Mouse (Mus musculus): Measurements from ENCODE around the gene Crtc2. TPM values are rescaled to one million over a fixed set of nuclear protein-coding genes. Genes with fewer than 3 reads are reported as not detected.
A peak's percentile ranks its signal among the peaks of the same experiment; 100 is the strongest.

Crtc2 gene
- polyA plus RNA-seq, 1 experiment: not detected

GRCm38 (mm10) chr3:90290602-90291001 lies 36.6 kb downstream of the Crtc2 start:
- H3K4me1 ChIP-seq (ENCODE audit: control insufficient read depth, insufficient read depth, low read length): no peaks in the 10 kb centered on the region
- 83% methylated on average over 1 of the region's 1 CpGs for WGBS
- no peak overlapping the region for H3K4me3 ChIP-seq (ENCODE audit: insufficient read depth, low read depth, low read length)
- no peak for TF ChIP-seq POLR2A (IDR thresholded peaks at IDR 0.05; ENCODE audit: insufficient read depth, low read depth, low read length)
- no peak for TF ChIP-seq CTCF (IDR thresholded peaks at IDR 0.05; ENCODE audit: insufficient read depth, low read depth, low read length)
- no peak overlapping the region for H3K27ac ChIP-seq (ENCODE audit: insufficient read depth, low read depth, low read length)

- Histone ChIP-seq H3K27ac (ENCODE audit: insufficient read depth, low read depth, low read length) (no peak overlapping the region), H3K4me3 (ENCODE audit: insufficient read depth, low read depth, low read length) (no peak overlapping the region), H3K4me1 (ENCODE audit: control insufficient read depth, insufficient read depth, low read length) (no peaks in the 10 kb centered on the region)
- TF ChIP-seq POLR2A (IDR thresholded peaks at IDR 0.05; ENCODE audit: insufficient read depth, low read depth, low read length): no peak
- no peak for TF ChIP-seq CTCF (IDR thresholded peaks at IDR 0.05; ENCODE audit: insufficient read depth, low read depth, low read length)
- 35% methylated on average over 2 of the region's 2 CpGs for WGBS
These were observed 38.0 kb downstream of the Crtc2 start for GRCm38 (mm10) chr3:90291982-90292344.

GRCm38 (mm10) chr3:90292345-90293275 lies 38.6 kb downstream of the Crtc2 start, which contains the start of gene Gatad2b:
TSS of gene Gatad2b (plus strand) at chr3:90293178.
- H3K27ac ChIP-seq (ENCODE audit: insufficient read depth, low read depth, low read length): peak within 1 kb of the TSS; percentile 98
- H3K4me3 ChIP-seq (ENCODE audit: insufficient read depth, low read depth, low read length): peak within 1 kb of the TSS; percentile 97
- no peaks in the 10 kb centered on the region for H3K4me1 ChIP-seq (ENCODE audit: control insufficient read depth, insufficient read depth, low read length)
- no peak for TF ChIP-seq CTCF (IDR thresholded peaks at IDR 0.05; ENCODE audit: insufficient read depth, low read depth, low read length)
- peak; percentile 43; the same call in 1 of the 2 replicates for TF ChIP-seq POLR2A (IDR thresholded peaks at IDR 0.05; ENCODE audit: insufficient read depth, low read depth, low read length)
- under 1% methylated on average over 43 of the region's 47 CpGs for WGBS

- WGBS: under 1% methylated on average over 51 of the region's 68 CpGs
- H3K27ac ChIP-seq (ENCODE audit: insufficient read depth, low read depth, low read length): peak overlapping the region; percentile 80; the same call in 1 of the 2 replicates
- TF ChIP-seq CTCF (IDR thresholded peaks at IDR 0.05; ENCODE audit: insufficient read depth, low read depth, low read length): no peak
- TF ChIP-seq POLR2A (IDR thresholded peaks at IDR 0.05; ENCODE audit: insufficient read depth, low read depth, low read length): no peak
- H3K4me3 ChIP-seq (ENCODE audit: insufficient read depth, low read depth, low read length): peak overlapping the region; percentile 97
- no peaks in the 10 kb centered on the region for H3K4me1 ChIP-seq (ENCODE audit: control insufficient read depth, insufficient read depth, low read length)
These were observed 39.5 kb downstream of the Crtc2 start for GRCm38 (mm10) chr3:90293352-90294063.

GRCm38 (mm10) chr3:90294064-90294440 lies 40.1 kb downstream of the Crtc2 start:
- H3K27ac ChIP-seq (ENCODE audit: insufficient read depth, low read depth, low read length): 0 out of 2 replicates have a peak overlapping the region, but pooled peaks have one; percentile 54
- WGBS: 2% methylated on average over 11 of the region's 11 CpGs
- no peaks in the 10 kb centered on the region for H3K4me1 ChIP-seq (ENCODE audit: control insufficient read depth, insufficient read depth, low read length)
- TF ChIP-seq CTCF (IDR thresholded peaks at IDR 0.05; ENCODE audit: insufficient read depth, low read depth, low read length): no peak
- H3K4me3 ChIP-seq (ENCODE audit: insufficient read depth, low read depth, low read length): peak overlapping the region; percentile 97

- WGBS: 38% methylated on average over 2 of the region's 2 CpGs
- no peak overlapping the region for H3K4me3 ChIP-seq (ENCODE audit: insufficient read depth, low read depth, low read length)
- no peak for TF ChIP-seq CTCF (IDR thresholded peaks at IDR 0.05; ENCODE audit: insufficient read depth, low read depth, low read length)
- no peak for TF ChIP-seq POLR2A (IDR thresholded peaks at IDR 0.05; ENCODE audit: insufficient read depth, low read depth, low read length)
- no peak overlapping the region for H3K27ac ChIP-seq (ENCODE audit: insufficient read depth, low read depth, low read length)
- H3K4me1 ChIP-seq (ENCODE audit: control insufficient read depth, insufficient read depth, low read length): no peaks in the 10 kb centered on the region
These were observed 40.7 kb downstream of the Crtc2 start for GRCm38 (mm10) chr3:90294651-90295050.

- no peak overlapping the region for H3K27ac ChIP-seq (ENCODE audit: insufficient read depth, low read depth, low read length)
- H3K4me1 ChIP-seq (ENCODE audit: control insufficient read depth, insufficient read depth, low read length): 0 out of 2 replicates have a peak, but pooled peaks cover 2% of the 10 kb centered on the region
- no peak for TF ChIP-seq CTCF (IDR thresholded peaks at IDR 0.05; ENCODE audit: insufficient read depth, low read depth, low read length)
- TF ChIP-seq POLR2A (IDR thresholded peaks at IDR 0.05; ENCODE audit: insufficient read depth, low read depth, low read length): no peak
- 70% methylated on average over 3 of the region's 3 CpGs for whole genome bisulfite sequencing
- H3K4me3 ChIP-seq (ENCODE audit: insufficient read depth, low read depth, low read length): no peak overlapping the region
These were observed 51.8 kb downstream of the Crtc2 start for GRCm38 (mm10) chr3:90305801-90306200.

GRCm38 (mm10) chr3:90309589-90309988 lies 55.6 kb downstream of the Crtc2 start:
- no peak for TF ChIP-seq CTCF (IDR thresholded peaks at IDR 0.05; ENCODE audit: insufficient read depth, low read depth, low read length)
- no peak for TF ChIP-seq POLR2A (IDR thresholded peaks at IDR 0.05; ENCODE audit: insufficient read depth, low read depth, low read length)
- H3K4me1 ChIP-seq (ENCODE audit: control insufficient read depth, insufficient read depth, low read length): 0 out of 2 replicates have a peak, but pooled peaks cover 2% of the 10 kb centered on the region
- H3K4me3 ChIP-seq (ENCODE audit: insufficient read depth, low read depth, low read length): no peak overlapping the region
- no peak overlapping the region for H3K27ac ChIP-seq (ENCODE audit: insufficient read depth, low read depth, low read length)

GRCm38 (mm10) chr3:90313367-90313766 lies 59.4 kb downstream of the Crtc2 start:
- Histone ChIP-seq H3K4me3 (ENCODE audit: insufficient read depth, low read depth, low read length) (no peak overlapping the region), H3K27ac (ENCODE audit: insufficient read depth, low read depth, low read length) (no peak overlapping the region), H3K4me1 (ENCODE audit: control insufficient read depth, insufficient read depth, low read length) (no peaks in the 10 kb centered on the region)
- TF ChIP-seq CTCF (IDR thresholded peaks at IDR 0.05; ENCODE audit: insufficient read depth, low read depth, low read length): no peak
- no peak for TF ChIP-seq POLR2A (IDR thresholded peaks at IDR 0.05; ENCODE audit: insufficient read depth, low read depth, low read length)

Other genes starting within 250 kb of the Crtc2 start
- not detected in 2 replicates for gene 4933434E20Rik, start 202.5 kb upstream of the Crtc2 start, polyA plus RNA-seq (2012; ENCODE audit: insufficient read depth, insufficient read length, low replicate concordance, missing spikeins)
- gene Ubap2l, start 201.5 kb upstream of the Crtc2 start, polyA plus RNA-seq (2012; ENCODE audit: insufficient read depth, insufficient read length, low replicate concordance, missing spikeins): 263 TPM in 1 of 2 replicates, not detected in the other
- gene Tpm3, start 181.5 kb upstream of the Crtc2 start, polyA plus RNA-seq (2012; ENCODE audit: insufficient read depth, insufficient read length, low replicate concordance, missing spikeins): 441 TPM in 1 of 2 replicates, not detected in the other
- gene Nup210l, start 150.0 kb upstream of the Crtc2 start, polyA plus RNA-seq (2012; ENCODE audit: insufficient read depth, insufficient read length, low replicate concordance, missing spikeins): not detected in 2 replicates
- 2,782 TPM in 1 of 2 replicates, not detected in the other for gene Rps27, start 40.5 kb upstream of the Crtc2 start, polyA plus RNA-seq (2012; ENCODE audit: insufficient read depth, insufficient read length, low replicate concordance, missing spikeins)
- not detected in 2 replicates for gene Rab13, start 40.5 kb upstream of the Crtc2 start, polyA plus RNA-seq (2012; ENCODE audit: insufficient read depth, insufficient read length, low replicate concordance, missing spikeins)
- not detected in 2 replicates for gene Jtb, start 22.6 kb upstream of the Crtc2 start, polyA plus RNA-seq (2012; ENCODE audit: insufficient read depth, insufficient read length, low replicate concordance, missing spikeins)
- gene Creb3l4, start 10.7 kb upstream of the Crtc2 start, polyA plus RNA-seq (2012; ENCODE audit: insufficient read depth, insufficient read length, low replicate concordance, missing spikeins): not detected in 2 replicates
- gene Slc39a1, start 6.0 kb upstream of the Crtc2 start, polyA plus RNA-seq (2012; ENCODE audit: insufficient read depth, insufficient read length, low replicate concordance, missing spikeins): not detected in 2 replicates
- gene Dennd4b, start 11.0 kb downstream of the Crtc2 start, polyA plus RNA-seq (2012; ENCODE audit: insufficient read depth, insufficient read length, low replicate concordance, missing spikeins): not detected in 2 replicates
- 118 TPM in 1 of 2 replicates, not detected in the other for gene Gatad2b, start 39.0 kb downstream of the Crtc2 start, polyA plus RNA-seq (2012; ENCODE audit: insufficient read depth, insufficient read length, low replicate concordance, missing spikeins)
- gene Slc27a3, start 135.8 kb downstream of the Crtc2 start, polyA plus RNA-seq (2012; ENCODE audit: insufficient read depth, insufficient read length, low replicate concordance, missing spikeins): not detected in 2 replicates
- not detected in 2 replicates for gene Ints3, start 179.5 kb downstream of the Crtc2 start, polyA plus RNA-seq (2012; ENCODE audit: insufficient read depth, insufficient read length, low replicate concordance, missing spikeins)
- gene Npr1, start 211.7 kb downstream of the Crtc2 start, polyA plus RNA-seq (2012; ENCODE audit: insufficient read depth, insufficient read length, low replicate concordance, missing spikeins): not detected in 2 replicates
- not detected in 2 replicates for gene Ilf2, start 222.0 kb downstream of the Crtc2 start, polyA plus RNA-seq (2012; ENCODE audit: insufficient read depth, insufficient read length, low replicate concordance, missing spikeins)
- gene Snapin, start 236.9 kb downstream of the Crtc2 start, polyA plus RNA-seq (2012; ENCODE audit: insufficient read depth, insufficient read length, low replicate concordance, missing spikeins): not detected in 2 replicates